Mouse (Mus musculus): ENCODE measurements around the gene Tlcd2. TPM values are rescaled to one million over a fixed set of nuclear protein-coding genes. Genes with fewer than 3 reads are reported as not detected.

Gene Tlcd2
- polyA plus RNA-seq, 1 experiment from 2014 or later, result 3.9 TPM

DNA sequence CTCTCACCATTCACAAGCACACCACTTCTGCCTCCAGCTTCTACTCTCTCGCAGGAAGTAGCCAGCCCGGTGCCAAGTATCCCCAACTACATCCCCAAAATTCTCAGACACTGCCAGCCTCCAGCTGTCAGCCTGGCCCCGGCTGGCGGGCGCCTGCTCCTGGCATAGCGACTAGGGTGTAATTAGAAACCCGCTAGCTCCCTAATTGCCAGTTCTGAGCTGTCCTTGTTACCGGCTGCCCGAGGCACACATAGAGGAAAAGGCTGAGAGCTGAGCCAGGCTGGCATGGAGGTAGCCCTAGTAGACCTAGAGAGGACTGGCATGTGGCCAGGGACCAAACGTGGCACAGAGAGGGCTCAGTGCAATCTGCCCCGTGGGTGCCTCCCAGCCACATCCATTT is 30.2 kb upstream of the Tlcd2 start:
- Histone ChIP-seq H3K36me3 (no peaks in the 10 kb centered on the region), H3K4me1 (replicated peaks) (peaks cover 8% of the 10 kb centered on the region), H3K4me2 (no peak overlapping the region), H3K9ac (no peak overlapping the region), H3K27me3 (no peaks in the 10 kb centered on the region), H3K4me3 (no peak overlapping the region), H3K27ac (replicated peaks) (no peak overlapping the region), H3K9me3 (peaks cover 4% of the 10 kb centered on the region; the same call in 1 of the 2 replicates)
- ATAC-seq (ENCODE audit: low read depth), result peak; percentile 77
- WGBS, result 59% methylated on average over 11 of the region's 11 CpGs

DNA sequence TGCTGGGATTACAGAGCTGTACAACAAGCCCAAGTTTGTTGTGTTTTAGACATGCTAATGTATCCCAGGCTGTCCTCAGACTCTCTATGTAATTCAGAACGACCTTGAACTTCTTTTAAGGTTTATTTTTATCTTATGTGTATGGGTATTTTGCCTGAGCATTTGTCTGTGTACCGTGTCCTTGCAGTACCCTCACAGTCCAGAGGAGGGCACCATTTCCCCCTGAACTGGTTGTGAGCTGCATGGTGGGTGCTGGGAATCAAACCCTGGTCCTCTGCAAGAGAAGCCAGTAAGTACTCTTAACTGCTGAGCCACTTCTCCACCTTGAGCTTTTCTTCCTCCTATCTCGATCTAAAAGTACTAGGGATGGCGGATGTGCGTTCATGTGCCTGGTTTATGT is 27.4 kb upstream of the Tlcd2 start:
- WGBS, result 89% methylated on average over 5 of the region's 5 CpGs
- Histone ChIP-seq H3K9me3 (peaks cover 4% of the 10 kb centered on the region; the same call in 1 of the 2 replicates), H3K4me3 (no peak overlapping the region)

DNA sequence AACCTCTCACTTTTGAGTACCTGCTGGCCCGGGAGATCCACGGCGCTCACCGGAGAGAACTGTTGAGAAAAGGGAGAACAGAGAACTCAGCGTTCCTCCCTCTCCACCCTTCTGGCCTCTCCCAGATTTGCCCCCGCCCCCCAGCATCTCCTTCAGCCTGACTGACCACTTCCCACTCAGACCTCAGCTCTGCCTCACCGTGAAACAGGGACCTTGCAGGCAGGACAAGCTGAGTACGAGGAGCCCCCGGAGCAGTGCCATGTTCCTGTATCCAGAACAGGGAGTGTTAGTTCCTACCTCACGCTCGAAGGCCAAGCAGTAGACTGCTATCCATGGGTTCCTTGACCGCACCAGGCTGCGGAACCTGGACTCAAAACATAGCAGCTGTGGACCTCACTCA is 23.3 kb upstream of the Tlcd2 start:
- Histone ChIP-seq H3K27ac (replicated peaks) (no peak overlapping the region), H3K4me1 (replicated peaks) (no peaks in the 10 kb centered on the region), H3K4me2 (no peak overlapping the region), H3K27me3 (no peaks in the 10 kb centered on the region), H3K36me3 (peaks cover 31% of the 10 kb centered on the region), H3K9ac (no peak overlapping the region), H3K9me3 (peaks cover 4% of the 10 kb centered on the region; the same call in 1 of the 2 replicates), H3K4me3 (no peak overlapping the region)
- 86% methylated on average over 13 of the region's 13 CpGs for WGBS
- ATAC-seq (ENCODE audit: low read depth), result no peak

More for the DNA sequence above, 27.4 kb upstream of the Tlcd2 start:
- Histone ChIP-seq H3K27ac (replicated peaks) (no peak overlapping the region), H3K4me2 (no peak overlapping the region), H3K36me3 (no peaks in the 10 kb centered on the region), H3K27me3 (no peaks in the 10 kb centered on the region), H3K4me1 (replicated peaks) (peaks cover 8% of the 10 kb centered on the region), H3K9ac (no peak overlapping the region)
- ATAC-seq (ENCODE audit: low read depth), result no peak

DNA sequence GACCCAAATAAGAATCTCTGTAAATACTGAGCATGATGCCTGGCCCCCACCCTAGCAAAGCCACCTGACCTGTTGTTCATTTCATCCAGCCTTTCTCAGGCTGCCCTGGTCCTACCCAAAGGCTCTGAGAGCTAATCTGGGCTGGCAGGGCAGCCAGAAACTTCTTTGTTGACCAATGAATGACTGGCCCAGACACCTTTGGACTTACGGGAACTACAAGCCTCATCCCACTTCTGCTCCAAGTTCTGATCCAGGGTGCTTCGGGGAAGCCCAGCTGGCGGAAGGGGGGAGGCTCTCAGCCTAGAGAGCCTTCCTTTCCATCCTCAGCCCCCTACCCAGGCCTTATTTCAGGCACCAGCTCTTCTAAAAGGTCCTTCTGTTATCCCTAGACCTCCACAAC is 22.7 kb upstream of the Tlcd2 start:
- 95% methylated on average over 3 of the region's 3 CpGs for WGBS
- ATAC-seq (ENCODE audit: low read depth), result no peak

DNA sequence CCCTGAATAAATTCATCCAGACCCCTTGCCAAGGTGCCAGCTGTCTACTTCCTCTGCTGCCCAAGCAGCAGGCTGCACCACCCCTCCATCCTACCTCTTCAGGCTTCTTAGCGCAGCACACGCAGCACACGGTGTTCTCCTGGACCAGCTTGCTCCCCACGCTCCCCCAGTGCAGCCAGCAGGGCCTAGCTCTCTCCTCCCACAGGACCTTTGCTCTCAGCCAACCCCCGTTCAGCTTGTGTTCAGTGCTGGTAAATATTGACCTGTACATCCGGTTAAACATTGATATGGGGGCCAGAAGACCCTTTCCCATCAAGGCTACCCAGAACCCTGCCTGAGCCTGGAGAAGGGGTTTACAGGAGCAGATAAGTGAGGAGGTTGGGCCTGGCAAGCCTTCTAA is 22.2 kb upstream of the Tlcd2 start, which contains the start of gene Serpinf2:
Serpinf2 (minus strand) TSS at position 229 of the 400 bp plus-strand sequence.
- Histone ChIP-seq H3K4me2 (no peak within 1 kb of the TSS), H3K27me3 (no peaks in the 10 kb centered on the region), H3K9ac (no peak within 1 kb of the TSS), H3K4me1 (replicated peaks) (no peaks in the 10 kb centered on the region), H3K27ac (replicated peaks) (no peak within 1 kb of the TSS), H3K4me3 (no peak within 1 kb of the TSS), H3K36me3 (peaks cover 40% of the 10 kb centered on the region), H3K9me3 (peaks cover 1% of the 10 kb centered on the region; the same call in 1 of the 2 replicates)
- WGBS, result 92% methylated on average over 6 of the region's 6 CpGs
- ATAC-seq (ENCODE audit: low read depth), result no peak

More for the DNA sequence above, 22.7 kb upstream of the Tlcd2 start:
- peaks cover 36% of the 10 kb centered on the region for H3K36me3 ChIP-seq
- no peaks in the 10 kb centered on the region for H3K27me3 ChIP-seq
- no peak overlapping the region for H3K9ac ChIP-seq
- no peak overlapping the region for H3K27ac ChIP-seq (replicated peaks)
- no peaks in the 10 kb centered on the region for H3K4me1 ChIP-seq (replicated peaks)
- H3K9me3 ChIP-seq, result peaks cover 4% of the 10 kb centered on the region; the same call in 1 of the 2 replicates
- H3K4me3 ChIP-seq, result no peak overlapping the region
- no peak overlapping the region for H3K4me2 ChIP-seq

DNA sequence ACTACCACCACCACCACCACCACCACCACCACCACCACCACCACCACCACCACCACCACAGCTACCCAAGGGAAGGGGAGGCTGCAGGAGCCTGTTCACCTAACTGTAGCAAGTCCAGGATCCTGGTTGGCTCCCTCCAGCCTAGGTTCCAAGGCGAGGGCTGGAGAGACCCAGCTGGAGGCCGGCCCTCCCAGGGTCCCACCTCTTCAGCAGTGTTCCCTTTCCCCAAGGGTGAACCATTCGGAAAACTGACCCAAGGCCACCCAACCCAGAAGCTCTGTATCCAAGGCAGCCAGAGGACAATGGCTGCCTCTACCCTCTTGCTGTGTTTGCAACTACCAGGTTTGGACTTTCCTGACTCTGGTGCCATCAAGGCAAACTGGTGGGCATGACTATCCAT is 21.6 kb upstream of the Tlcd2 start:
- WGBS, result 89% methylated on average over 3 of the region's 3 CpGs
- no peaks in the 10 kb centered on the region for H3K27me3 ChIP-seq
- H3K27ac ChIP-seq (replicated peaks), result no peak overlapping the region
- H3K4me2 ChIP-seq, result no peak overlapping the region
- H3K4me1 ChIP-seq (replicated peaks), result no peaks in the 10 kb centered on the region
- H3K9ac ChIP-seq, result no peak overlapping the region
- H3K36me3 ChIP-seq, result peaks cover 44% of the 10 kb centered on the region
- ATAC-seq (ENCODE audit: low read depth), result no peak
- no peak overlapping the region for H3K4me3 ChIP-seq
- H3K9me3 ChIP-seq, result no peaks in the 10 kb centered on the region

DNA sequence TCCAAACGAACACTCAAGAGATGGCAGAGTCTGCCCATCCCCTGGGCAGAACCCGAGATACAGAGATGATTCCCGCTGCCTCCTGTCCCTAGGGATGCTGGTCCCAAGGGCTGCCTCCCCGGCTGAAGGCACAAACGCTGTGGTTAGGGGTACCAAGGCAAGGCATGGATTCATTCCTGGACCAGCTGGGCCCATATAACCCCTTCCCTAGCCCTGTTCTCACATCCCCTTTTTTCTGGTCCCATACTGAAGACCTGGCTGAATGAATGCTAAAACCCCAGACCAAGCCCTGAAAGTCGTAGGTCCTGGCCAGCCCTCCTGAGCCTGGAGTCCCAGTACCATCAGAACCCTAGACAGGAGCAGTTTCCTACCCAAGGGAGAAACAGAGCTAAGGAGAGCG is 20.5 kb upstream of the Tlcd2 start:
- no peak for ATAC-seq (ENCODE audit: low read depth)
- no peak overlapping the region for H3K4me2 ChIP-seq

DNA sequence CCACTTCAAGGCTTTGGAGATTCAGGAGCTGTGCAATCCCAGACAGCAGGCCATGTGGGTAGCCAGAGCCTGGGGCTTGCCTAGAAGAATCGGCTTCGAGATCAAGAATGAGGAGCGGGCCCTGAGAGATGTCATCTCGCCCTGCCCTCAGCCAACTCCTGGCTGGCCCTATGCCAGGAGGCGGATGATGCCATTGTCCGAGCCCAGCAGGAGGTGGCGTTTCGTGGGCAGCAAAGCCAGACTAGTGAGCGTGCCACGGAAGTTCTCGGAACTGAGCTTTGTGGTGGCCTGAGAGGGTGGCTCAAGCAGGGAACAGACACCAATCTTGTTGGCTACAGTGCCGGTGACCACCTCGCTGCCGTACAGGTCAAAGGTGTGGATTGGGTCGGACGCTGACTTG is 19.9 kb upstream of the Tlcd2 start:
- Histone ChIP-seq H3K27me3 (no peaks in the 10 kb centered on the region), H3K4me3 (no peak overlapping the region), H3K9me3 (no peaks in the 10 kb centered on the region), H3K4me1 (replicated peaks) (no peaks in the 10 kb centered on the region), H3K36me3 (peaks cover 60% of the 10 kb centered on the region), H3K4me2 (no peak overlapping the region), H3K9ac (0 out of 2 replicates have a peak overlapping the region, but pooled peaks have one; percentile 5), H3K27ac (replicated peaks) (no peak overlapping the region)
- no peak for ATAC-seq (ENCODE audit: low read depth)
- WGBS, result 79% methylated on average over 16 of the region's 16 CpGs

More for the DNA sequence above, 20.5 kb upstream of the Tlcd2 start:
- Histone ChIP-seq H3K4me3 (no peak overlapping the region), H3K4me1 (replicated peaks) (no peaks in the 10 kb centered on the region), H3K36me3 (peaks cover 54% of the 10 kb centered on the region), H3K27me3 (no peaks in the 10 kb centered on the region), H3K27ac (replicated peaks) (no peak overlapping the region), H3K9me3 (no peaks in the 10 kb centered on the region), H3K9ac (0 out of 2 replicates have a peak overlapping the region, but pooled peaks have one; percentile 5)
- 72% methylated on average over 7 of the region's 7 CpGs for WGBS

DNA sequence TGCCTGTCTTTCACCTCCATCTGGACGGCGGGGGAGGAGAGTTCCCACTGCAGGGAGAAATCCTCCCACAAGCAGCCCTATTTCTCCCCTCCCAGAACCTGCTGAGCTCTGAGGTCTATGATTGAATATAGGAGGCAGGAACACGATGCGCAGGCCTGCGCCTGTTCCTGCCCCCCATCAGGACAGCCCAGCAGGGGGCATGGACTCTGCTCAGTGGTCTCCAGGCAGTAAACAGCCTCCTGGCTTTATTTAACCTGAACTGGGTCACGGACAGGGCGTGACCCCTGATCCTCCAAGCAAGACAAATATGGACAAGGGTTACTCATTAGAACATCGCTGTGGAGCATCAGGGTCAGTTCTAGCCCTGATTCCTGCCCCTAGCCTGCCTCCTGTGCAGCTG is 17.8 kb upstream of the Tlcd2 start:
- Histone ChIP-seq H3K36me3 (peaks cover 81% of the 10 kb centered on the region), H3K27me3 (no peaks in the 10 kb centered on the region), H3K4me3 (no peak overlapping the region), H3K27ac (replicated peaks) (no peak overlapping the region), H3K9me3 (no peaks in the 10 kb centered on the region), H3K4me2 (no peak overlapping the region), H3K4me1 (replicated peaks) (no peaks in the 10 kb centered on the region), H3K9ac (0 out of 2 replicates have a peak overlapping the region, but pooled peaks have one; percentile 31)
- WGBS, result 24% methylated on average over 8 of the region's 8 CpGs
- no peak for ATAC-seq (ENCODE audit: low read depth)

DNA sequence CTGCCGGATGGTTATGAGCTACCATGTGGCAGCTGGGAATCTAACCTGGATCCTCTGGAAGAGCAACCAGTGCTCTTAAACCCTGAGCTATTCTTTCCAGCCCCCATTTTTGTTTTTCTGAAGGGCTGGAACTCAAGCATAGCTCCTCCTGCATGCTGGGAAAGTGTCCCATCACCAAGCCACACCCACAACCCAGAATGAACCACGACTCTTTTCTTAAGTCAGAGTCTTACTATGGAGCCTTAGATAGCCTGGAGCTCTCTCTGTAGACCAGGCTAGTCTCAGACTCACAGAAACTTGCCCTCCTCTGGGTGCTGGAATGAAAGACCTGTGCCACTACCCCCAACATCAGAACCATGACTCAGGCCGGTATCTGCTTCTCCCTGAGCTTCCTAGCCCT is 12.9 kb upstream of the Tlcd2 start:
- peaks cover 74% of the 10 kb centered on the region for H3K36me3 ChIP-seq
- peaks cover 34% of the 10 kb centered on the region for H3K4me1 ChIP-seq (replicated peaks)
- H3K9me3 ChIP-seq, result no peaks in the 10 kb centered on the region
- H3K4me3 ChIP-seq, result no peak overlapping the region
- ATAC-seq (ENCODE audit: low read depth), result no peak
- no peak overlapping the region for H3K4me2 ChIP-seq
- no peak overlapping the region for H3K27ac ChIP-seq (replicated peaks)
- no peak overlapping the region for H3K9ac ChIP-seq
- no peaks in the 10 kb centered on the region for H3K27me3 ChIP-seq
- 85% methylated on average over 3 of the region's 3 CpGs for WGBS

DNA sequence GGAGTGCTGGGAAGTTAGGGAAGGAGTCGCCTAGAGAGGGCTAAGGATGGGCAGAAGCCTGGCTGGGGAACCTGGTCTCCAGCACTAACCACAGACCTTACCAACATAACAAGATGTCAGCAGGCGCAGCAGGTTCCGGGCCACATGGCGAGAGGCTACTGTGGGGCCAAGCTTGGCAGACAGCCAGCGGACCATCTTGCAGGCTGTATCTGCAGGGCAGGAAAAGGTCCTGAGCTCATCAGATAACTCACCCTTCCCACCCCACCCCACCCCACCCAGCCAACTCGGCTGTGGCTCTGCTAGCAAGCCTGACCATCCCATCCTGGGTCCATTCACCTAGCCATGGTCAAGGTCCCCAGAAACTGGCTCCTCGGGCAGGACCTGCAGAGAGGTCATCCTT is 11.8 kb upstream of the Tlcd2 start:
- Histone ChIP-seq H3K27ac (replicated peaks) (no peak overlapping the region), H3K36me3 (peaks cover 66% of the 10 kb centered on the region), H3K4me2 (no peak overlapping the region), H3K27me3 (no peaks in the 10 kb centered on the region), H3K4me1 (replicated peaks) (peaks cover 41% of the 10 kb centered on the region), H3K9ac (0 out of 2 replicates have a peak overlapping the region, but pooled peaks have one; percentile 17), H3K9me3 (no peaks in the 10 kb centered on the region), H3K4me3 (no peak overlapping the region)
- no peak for ATAC-seq (ENCODE audit: low read depth)
- 76% methylated on average over 7 of the region's 7 CpGs for WGBS

DNA sequence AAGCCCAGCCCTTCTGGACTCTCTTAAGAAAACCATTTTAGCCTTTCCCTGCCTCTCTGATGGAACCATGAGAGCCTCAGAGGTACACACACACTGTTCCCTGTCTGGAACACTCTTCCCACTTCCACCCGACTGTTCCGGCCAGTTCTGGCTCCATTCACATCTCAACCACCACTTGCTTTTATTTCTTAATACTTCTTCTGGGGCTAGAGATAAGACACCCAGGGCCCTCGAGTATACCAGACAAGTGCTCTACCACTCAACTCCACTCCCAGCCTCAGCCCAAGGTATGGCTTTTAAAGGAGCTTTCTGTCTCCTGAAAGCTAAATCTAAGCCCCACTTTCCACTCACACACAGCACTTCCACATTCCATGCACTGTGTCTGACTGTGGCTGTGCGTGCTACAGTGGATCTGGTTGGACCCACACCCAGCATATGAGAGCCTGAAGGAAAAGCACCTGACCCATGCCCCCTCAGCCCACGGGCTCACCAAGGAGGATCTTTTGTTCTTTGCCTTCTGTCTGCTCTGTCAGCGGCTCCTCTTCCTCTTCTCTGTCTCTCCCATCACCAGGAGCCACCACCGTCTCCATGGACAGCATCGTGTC is 11.1 kb upstream of the Tlcd2 start:
- Histone ChIP-seq H3K4me3 (no peak overlapping the region), H3K4me1 (replicated peaks) (peaks cover 48% of the 10 kb centered on the region), H3K4me2 (no peak overlapping the region), H3K9ac (peak overlapping the region; percentile 55), H3K27me3 (no peaks in the 10 kb centered on the region), H3K36me3 (peaks cover 61% of the 10 kb centered on the region), H3K27ac (replicated peaks) (no peak overlapping the region), H3K9me3 (no peaks in the 10 kb centered on the region)
- no peak for ATAC-seq (ENCODE audit: low read depth)
- WGBS, result 92% methylated on average over 8 of the region's 8 CpGs

DNA sequence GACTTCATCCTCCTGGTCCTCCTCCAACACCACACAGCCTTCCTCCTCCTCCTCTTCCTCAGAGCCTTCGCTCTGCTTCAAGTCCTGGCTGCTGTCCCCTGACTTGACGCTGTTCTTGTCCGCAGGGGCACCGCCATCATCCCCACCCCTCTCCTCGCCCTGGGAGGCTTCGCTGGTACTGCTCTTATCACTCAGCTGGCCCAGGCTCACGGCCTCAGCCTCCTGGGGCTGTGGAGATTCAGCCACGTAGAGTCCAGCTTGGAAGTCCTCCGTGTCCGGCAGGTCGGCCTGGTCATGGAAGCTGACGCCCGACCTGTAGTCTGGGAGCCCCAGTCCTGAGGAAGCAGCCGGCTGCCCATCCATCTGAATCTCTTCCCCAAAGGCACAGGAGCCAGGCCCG is 10.6 kb upstream of the Tlcd2 start:
- Histone ChIP-seq H3K4me3 (no peak overlapping the region), H3K9ac (peak overlapping the region; percentile 55), H3K4me1 (replicated peaks) (peaks cover 49% of the 10 kb centered on the region), H3K27ac (replicated peaks) (no peak overlapping the region), H3K27me3 (no peaks in the 10 kb centered on the region), H3K9me3 (no peaks in the 10 kb centered on the region), H3K4me2 (no peak overlapping the region), H3K36me3 (peaks cover 56% of the 10 kb centered on the region)
- ATAC-seq (ENCODE audit: low read depth), result no peak
- 92% methylated on average over 15 of the region's 15 CpGs for WGBS

Data from neural tube, embryonic 13.5 days (tissue).